Comparison of ENCODE assay signal across 7 mouse cellular contexts in the genomic region with DNA sequence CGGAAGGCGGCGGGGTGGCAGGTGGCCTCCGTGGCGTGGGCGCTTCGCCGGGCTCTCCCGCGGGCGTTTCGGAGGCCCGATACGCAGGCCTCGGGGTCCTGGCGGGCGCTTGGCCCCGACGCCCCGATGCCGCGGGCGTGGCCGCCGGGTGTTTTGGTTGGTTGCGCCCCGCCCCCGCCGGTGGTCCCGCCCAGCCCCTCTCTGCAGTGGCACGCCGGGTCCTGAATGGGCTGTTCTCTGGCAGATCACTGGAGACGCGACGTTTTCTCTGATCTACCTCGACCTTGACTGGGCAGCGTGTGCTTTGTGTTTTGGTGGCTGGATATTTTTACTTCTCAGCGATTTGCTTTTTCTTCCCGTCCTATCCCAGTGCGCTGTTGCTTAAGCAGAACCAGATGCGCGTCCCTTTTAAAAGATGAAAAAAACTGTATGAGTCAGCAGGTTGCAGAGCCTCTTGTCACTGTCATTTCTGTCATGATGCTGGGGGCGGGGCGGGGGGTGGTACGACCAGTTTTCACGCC. TPM values are rescaled to one million over a fixed set of nuclear protein-coding genes. Genes with fewer than 3 reads are reported as not detected.
DNase-seq lines count a peak whose midpoint lies in the region; ATAC-seq lines count a peak whose summit lies in the region.

No protein-coding gene starts in this region.

- H3K4me1 ChIP-seq in forebrain, embryonic 11.5 days (replicated peaks; ENCODE audit: control insufficient read depth, insufficient read depth, low read length): peaks cover 2% of the 10 kb centered on the region; the same call in 1 of the 2 replicates

- 0% methylated on average over 44 of the region's 46 CpGs for WGBS in forebrain, embryonic 11.5 days

- peak overlapping the region; percentile 71 for H3K4me3 ChIP-seq in forebrain, embryonic 11.5 days (ENCODE audit: low read depth, low read length)

- H3K9ac ChIP-seq in forebrain, embryonic 11.5 days (ENCODE audit: low read length): peak overlapping the region; percentile 69

- peak overlapping the region; percentile 90 for H3K27ac ChIP-seq in forebrain, embryonic 11.5 days (ENCODE audit: low read depth, low read length)

- peak overlapping the region; percentile 49 for H3K4me2 ChIP-seq in forebrain, embryonic 11.5 days (ENCODE audit: low read depth, low read length, severe bottlenecking)

- no peaks in the 10 kb centered on the region for H3K27me3 ChIP-seq in forebrain, embryonic 11.5 days (ENCODE audit: control insufficient read depth, insufficient read depth, low read length)

- no peaks in the 10 kb centered on the region for H3K9me3 ChIP-seq in forebrain, embryonic 11.5 days (ENCODE audit: control insufficient read depth, low read length)

- ATAC-seq in forebrain, embryonic 11.5 days (replicated peaks; ENCODE audit: low FRiP score): peak; percentile 93

- intact Hi-C loops in heart, postnatal 14 days (cut with DNase I): loop anchor here (2.0 kb wide), 1 partner anchor 57 kb away; no protein-coding TSS in a partner anchor

- DNase-seq in MEL-GATA-1-ER (ENCODE audit: extremely low read depth, low read depth): peak; percentile 80
- DNase-seq in adrenal gland, postnatal 25 days: peak; percentile 82
- DNase-seq in forebrain, embryonic 11.5 days (ENCODE audit: low spot score): peak; percentile 93
- DNase-seq in heart, postnatal 14 days: peak; percentile 80 to 88
- DNase-seq in layer of hippocampus, adult 9-10 months (ENCODE audit: low spot score): peak; percentile 35
- DNase-seq in lung, postnatal 36 days: peak; percentile 87
- DNase-seq in retina, postnatal 1 day: peak; percentile 91

- H3K36me3 ChIP-seq in forebrain, embryonic 11.5 days (ENCODE audit: control insufficient read depth, insufficient read depth, low read length): no peaks in the 10 kb centered on the region

RNA-seq across cellular contexts. Expression of gene Pnpla8, which starts 48.2 kb away (rescaled TPM):
- total RNA-seq in adrenal gland, postnatal 25 days (2021): 120 and 127 TPM in 2 replicates
- 70.1 and 82.3 TPM in 2 replicates for polyA plus RNA-seq in forebrain, embryonic 11.5 days (2014; fragmentation: Nextera tagmentation; extraction: Ambion mirVana)
- 100 to 1,000 TPM; 110 to 119 TPM for total RNA-seq in heart, postnatal 14 days (2021)

RNA-seq across cellular contexts. Expression of gene Dnajb9, which starts 59.2 kb away (rescaled TPM):
- 37.0 and 37.7 TPM in 2 replicates for total RNA-seq in adrenal gland, postnatal 25 days (2021)
- polyA plus RNA-seq in forebrain, embryonic 11.5 days (2014; fragmentation: Nextera tagmentation; extraction: Ambion mirVana): 20.3 and 20.9 TPM in 2 replicates
- total RNA-seq in heart, postnatal 14 days (2021): 10 to 100 TPM; 25.8 to 28.4 TPM

RNA-seq across cellular contexts. Expression of gene Nrcam, which starts 59.3 kb away (rescaled TPM):
- total RNA-seq in adrenal gland, postnatal 25 days (2021): 2.3 and 3.2 TPM in 2 replicates
- polyA plus RNA-seq in forebrain, embryonic 11.5 days (2014; fragmentation: Nextera tagmentation; extraction: Ambion mirVana): 44.0 and 50.1 TPM in 2 replicates
- total RNA-seq in heart, postnatal 14 days (2021): under 1 TPM; 0.32 to 0.45 TPM

Comparison
In these comparisons a context has a peak if more than half of its experiments do, and no peak if none do; other contexts are left out.
1. Peak in every context shown above with its lines: DNase-seq, ATAC-seq, H3K4me3 ChIP-seq and H3K27ac ChIP-seq.
2. DNase-seq: peak in every context shown above with its lines; median percentile 93 in forebrain, embryonic 11.5 days; 91 in retina, postnatal 1 day; 87 in lung, postnatal 36 days; 84 in heart, postnatal 14 days; 82 in adrenal gland, postnatal 25 days; 80 in MEL-GATA-1-ER; 35 in layer of hippocampus, adult 9-10 months.